Mouse (Mus musculus) heart, embryonic 12.5 days (tissue): ENCODE measurements around the gene Armt1. TPM values are rescaled to one million over a fixed set of nuclear protein-coding genes. Genes with fewer than 3 reads are reported as not detected.

Experiments
- ATAC-seq: fragments of 200-750 bp; cut with Nextera tagmentation; 2 replicates; pipeline ENCODE4 v1.8.0; 2017; ENCODE audit warnings: moderate TSS enrichment, moderate library complexity; ENCODE audit not compliant: insufficient number of reproducible peaks, low FRiP score
- H3K27ac ChIP-seq: fragments of 300-500 bp; sonication (generic); 2 replicates; pipeline ENCODE4 v1.5.1; 2016; ENCODE audit warnings: mild to moderate bottlenecking, moderate library complexity; ENCODE audit not compliant: poor library complexity, severe bottlenecking
- H3K27me3 ChIP-seq: fragments of 300-500 bp; sonication (generic); replicated peaks from 2 replicates; pipeline ENCODE4 v1.6.1; 2016; ENCODE audit warnings: mild to moderate bottlenecking, moderate library complexity
- H3K36me3 ChIP-seq: fragments of 300-500 bp; sonication (generic); 2 replicates; pipeline ENCODE4 v1.6.1; 2016; ENCODE audit warnings: mild to moderate bottlenecking, moderate library complexity
- H3K4me1 ChIP-seq: fragments of 300-500 bp; sonication (generic); replicated peaks from 2 replicates; pipeline ENCODE4 v1.6.1; 2016; ENCODE audit warnings: mild to moderate bottlenecking
- H3K4me2 ChIP-seq: fragments of 300-500 bp; sonication (generic); 2 replicates; pipeline ENCODE4 v1.6.1; 2016; ENCODE audit warnings: mild to moderate bottlenecking, moderate library complexity
- H3K4me3 ChIP-seq: fragments of 300-500 bp; sonication (generic); 2 replicates; pipeline ENCODE4 v1.5.1; 2016; ENCODE audit warnings: mild to moderate bottlenecking
- H3K9ac ChIP-seq: fragments of 300-500 bp; sonication (generic); 2 replicates; pipeline ENCODE4 v1.6.1; 2016; ENCODE audit warnings: mild to moderate bottlenecking, moderate library complexity
- H3K9me3 ChIP-seq: fragments of 300-500 bp; sonication (generic); replicated peaks from 2 replicates; pipeline ENCODE4 v1.6.1; 2016; ENCODE audit warnings: mild to moderate bottlenecking, moderate library complexity
- WGBS: fragments of 180-500 bp; shearing (Covaris S2); methylation state at CpG from one replicate; pipeline ENCODE4 v1.1.7; 2016; 5-methylcytosine and 5-hydroxymethylcytosine counted together
- polyA plus RNA-seq: library from polyadenylated mRNA; unstranded; fragments of >200 nt; fragmentation: Nextera tagmentation; extraction: Ambion mirVana; gene quantifications from 2 replicates; pipeline ENCODE4 v1.2.1, GENCODE M21; 2016

Armt1 gene
- polyA plus RNA-seq, 1 experiment from 2014 or later = 19.4 TPM

DNA sequence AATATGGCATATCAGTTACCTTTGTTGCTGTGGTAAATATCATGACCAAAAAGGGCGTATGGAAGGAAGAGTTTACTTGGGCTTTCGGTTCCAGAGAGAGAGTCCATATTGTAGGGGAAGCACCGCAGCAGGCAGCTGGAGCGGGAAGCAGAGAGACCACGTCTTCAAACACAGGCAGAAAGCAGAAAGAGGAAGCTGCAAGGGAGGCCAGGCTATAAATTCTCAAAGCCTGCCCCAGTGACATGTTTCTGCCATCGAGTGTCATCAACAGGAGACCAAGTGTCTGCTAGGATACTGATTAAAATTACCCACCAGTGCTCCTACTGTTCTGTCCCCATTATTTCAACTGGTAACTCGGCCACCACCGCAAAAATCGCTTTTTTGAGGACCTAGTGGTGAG lies 52.7 kb downstream of the Armt1 start:
- Histone ChIP-seq H3K9me3 (no peaks in the 10 kb centered on the region), H3K4me1 (no peaks in the 10 kb centered on the region), H3K27ac (no peak overlapping the region), H3K36me3 (no peaks in the 10 kb centered on the region), H3K4me3 (no peak overlapping the region), H3K27me3 (no peaks in the 10 kb centered on the region), H3K4me2 (no peak overlapping the region), H3K9ac (no peak overlapping the region)
- no peak for ATAC-seq
- WGBS = 73% methylated on average over 9 of the region's 9 CpGs

DNA sequence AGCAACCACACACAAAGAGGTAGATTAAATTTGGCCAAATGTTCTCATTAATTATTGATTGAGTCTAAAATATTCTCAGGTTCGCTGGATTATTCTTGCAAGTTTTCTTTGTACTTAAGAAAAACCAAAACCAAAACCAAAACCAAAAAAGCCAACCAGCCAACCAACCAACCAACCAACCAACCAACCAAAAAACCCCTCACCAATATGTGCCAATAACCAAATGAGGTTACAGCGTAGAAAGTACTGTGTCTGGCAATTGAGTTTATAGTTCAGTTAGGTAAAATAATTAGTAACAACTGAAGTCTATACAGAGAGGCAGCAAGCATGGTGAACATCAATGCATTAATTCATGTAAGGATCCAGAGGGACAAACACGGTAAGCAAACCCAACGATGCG lies 57.6 kb downstream of the Armt1 start:
- Histone ChIP-seq H3K9ac (no peak overlapping the region), H3K4me2 (no peak overlapping the region), H3K27me3 (no peaks in the 10 kb centered on the region), H3K4me1 (no peaks in the 10 kb centered on the region), H3K9me3 (no peaks in the 10 kb centered on the region), H3K36me3 (no peaks in the 10 kb centered on the region), H3K27ac (no peak overlapping the region), H3K4me3 (no peak overlapping the region)
- WGBS = 77% methylated on average over 5 of the region's 5 CpGs
- ATAC-seq = no peak

DNA sequence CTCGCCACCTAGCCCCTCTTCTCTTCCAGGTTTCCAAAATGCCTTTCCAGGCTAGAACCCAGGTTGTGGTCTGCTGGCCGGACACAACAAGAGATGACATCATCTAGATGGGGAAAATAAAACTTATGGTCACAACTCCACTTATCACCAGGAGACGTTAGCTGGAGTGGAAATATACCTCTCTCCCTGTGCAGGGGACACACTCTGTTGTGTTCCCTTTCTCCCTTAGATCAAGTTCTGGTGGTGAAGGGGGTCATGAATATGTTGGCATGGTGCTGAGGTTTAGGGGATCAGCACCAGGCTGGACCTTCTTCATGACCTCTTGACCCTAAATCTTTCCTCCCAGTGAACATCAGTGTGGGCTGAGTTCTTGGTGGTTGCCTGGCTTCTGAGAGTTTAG lies 59.0 kb downstream of the Armt1 start:
- H3K27me3 ChIP-seq = no peaks in the 10 kb centered on the region
- H3K4me1 ChIP-seq = no peaks in the 10 kb centered on the region
- H3K36me3 ChIP-seq = no peaks in the 10 kb centered on the region
- H3K4me2 ChIP-seq = no peak overlapping the region
- no peak overlapping the region for H3K27ac ChIP-seq
- no peak overlapping the region for H3K9ac ChIP-seq
- ATAC-seq = no peak
- WGBS = 37% methylated on average over 3 of the region's 3 CpGs
- no peaks in the 10 kb centered on the region for H3K9me3 ChIP-seq
- no peak overlapping the region for H3K4me3 ChIP-seq

DNA sequence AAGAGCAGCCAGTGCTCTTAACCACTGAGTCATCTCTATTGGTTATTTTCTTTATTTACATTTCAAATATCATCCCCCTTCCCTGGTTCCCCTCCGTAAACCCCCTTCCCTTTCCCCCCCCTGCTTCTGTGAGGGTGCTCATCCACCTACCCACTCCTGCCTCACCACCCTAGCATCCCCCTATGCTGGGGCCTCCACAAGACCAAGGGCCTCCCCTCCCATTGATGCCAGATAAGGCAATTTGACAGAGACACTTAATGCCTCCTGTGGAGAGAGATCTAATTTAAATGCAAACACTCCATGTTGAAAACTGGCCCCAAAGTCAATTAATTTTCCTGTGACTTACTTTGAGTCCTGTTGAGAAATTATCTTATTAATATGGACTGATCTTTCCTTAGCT lies 59.8 kb downstream of the Armt1 start:
- ATAC-seq = no peak
- H3K27me3 ChIP-seq = no peaks in the 10 kb centered on the region
- no peak overlapping the region for H3K4me2 ChIP-seq
- no peaks in the 10 kb centered on the region for H3K36me3 ChIP-seq
- no peak overlapping the region for H3K9ac ChIP-seq
- 60% methylated on average over 1 of the region's 1 CpGs for WGBS
- no peak overlapping the region for H3K27ac ChIP-seq
- H3K4me1 ChIP-seq = no peaks in the 10 kb centered on the region
- H3K4me3 ChIP-seq = no peak overlapping the region
- H3K9me3 ChIP-seq = no peaks in the 10 kb centered on the region; the same call in 1 of the 2 replicates

DNA sequence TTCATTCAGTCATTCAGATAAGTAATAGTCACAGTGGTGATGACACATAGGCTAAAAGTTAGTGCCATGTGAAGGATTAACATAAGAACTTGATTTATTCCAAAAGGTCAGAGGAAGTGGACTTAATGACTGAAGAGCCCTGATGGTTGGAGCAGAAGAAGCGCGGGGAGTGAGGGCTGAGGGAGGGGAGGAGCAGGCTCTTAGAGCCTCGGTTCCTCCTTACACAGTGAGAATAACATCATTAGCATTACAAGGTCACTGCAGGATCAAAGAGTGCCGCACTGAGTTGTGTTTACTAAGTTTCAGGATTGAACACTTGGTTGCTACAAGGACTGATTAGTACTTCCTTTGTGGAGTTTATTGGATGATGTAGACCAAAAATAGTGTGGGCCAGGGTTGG lies 60.6 kb downstream of the Armt1 start:
- no peaks in the 10 kb centered on the region for H3K4me1 ChIP-seq
- no peaks in the 10 kb centered on the region; the same call in 1 of the 2 replicates for H3K9me3 ChIP-seq
- H3K4me3 ChIP-seq = no peak overlapping the region
- no peak overlapping the region for H3K27ac ChIP-seq
- H3K9ac ChIP-seq = no peak overlapping the region
- ATAC-seq = no peak
- 24% methylated on average over 4 of the region's 4 CpGs for WGBS
- H3K4me2 ChIP-seq = no peak overlapping the region
- H3K27me3 ChIP-seq = no peaks in the 10 kb centered on the region
- H3K36me3 ChIP-seq = no peaks in the 10 kb centered on the region

DNA sequence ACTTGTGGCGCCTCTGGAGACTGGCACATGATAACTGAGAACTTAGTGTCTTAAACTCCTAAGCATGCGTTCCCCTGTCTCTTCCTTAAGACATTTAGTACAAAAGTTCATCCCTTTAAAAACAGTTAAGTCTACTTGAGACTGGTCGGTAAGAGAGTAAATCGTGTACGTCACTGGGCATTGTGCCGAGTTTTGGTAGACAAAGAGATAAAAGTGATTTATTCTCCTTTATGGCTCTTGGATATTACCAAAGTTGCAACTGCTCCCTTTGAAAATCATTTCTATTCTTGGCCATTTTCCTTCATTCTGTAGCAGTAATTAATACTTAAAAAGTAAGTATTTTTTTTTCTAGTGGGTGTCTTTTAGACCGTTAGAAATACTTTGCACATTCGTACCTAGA lies 71.0 kb downstream of the Armt1 start:
- no peak overlapping the region for H3K4me2 ChIP-seq
- no peak overlapping the region for H3K27ac ChIP-seq

More for the DNA sequence above, 71.0 kb downstream of the Armt1 start:
- no peak for ATAC-seq
- no peaks in the 10 kb centered on the region for H3K36me3 ChIP-seq
- no peaks in the 10 kb centered on the region for H3K4me1 ChIP-seq
- WGBS = 88% methylated on average over 8 of the region's 8 CpGs
- no peaks in the 10 kb centered on the region for H3K9me3 ChIP-seq
- H3K9ac ChIP-seq = no peak overlapping the region
- H3K4me3 ChIP-seq = no peak overlapping the region
- no peaks in the 10 kb centered on the region for H3K27me3 ChIP-seq

Other genes with a start within 250 kb of the Armt1 start
- gene Akap12, start 166.1 kb upstream of the Armt1 start, polyA plus RNA-seq = 52.6 and 54.2 TPM in 2 replicates
- gene Zbtb2, start 44.4 kb upstream of the Armt1 start, polyA plus RNA-seq = 13.4 and 14.2 TPM in 2 replicates
- gene Rmnd1, start 79 bp upstream of the Armt1 start, polyA plus RNA-seq = 91.8 and 92.9 TPM in 2 replicates
- gene Ccdc170, start 50.0 kb downstream of the Armt1 start, polyA plus RNA-seq = not detected in 2 replicates
- 1.00 and 1.2 TPM in 2 replicates for gene Esr1, start 179.1 kb downstream of the Armt1 start, polyA plus RNA-seq